Mouse (Mus musculus): ENCODE results near the gene Ints3. TPM values are rescaled to one million over a fixed set of nuclear protein-coding genes. Genes with fewer than 3 reads are reported as not detected.

Gene Ints3
- total and polyA plus RNA-seq, 3 experiments: 15.2 to 26.3 (median 22.9) TPM

GRCm38 (mm10) chr3:90461935-90462334 is 28.5 kb upstream of the Ints3 start:
- no peaks in the 10 kb centered on the region for H3K36me3 ChIP-seq (ENCODE audit: control insufficient read depth, insufficient read depth, low read length)
- intact Hi-C loops (cut with DNase I): loop anchor here (10.0 kb wide), 1 partner anchor 167 kb away; the partner anchor contains the start of gene Gatad2b
- WGBS: 66% methylated on average over 3 of the region's 3 CpGs
- H3K9ac ChIP-seq (ENCODE audit: low read depth, low read length): no peak overlapping the region
- H3K27me3 ChIP-seq (ENCODE audit: control insufficient read depth, insufficient read depth, low read length): peaks cover 4% of the 10 kb centered on the region
- no peak for TF ChIP-seq EP300 (IDR thresholded peaks at IDR 0.05; ENCODE audit: insufficient read depth, low read depth, low read length)
- TF ChIP-seq POLR2A (IDR thresholded peaks at IDR 0.05; ENCODE audit: insufficient read depth, low read depth, low read length): no peak
- no peak for TF ChIP-seq CTCF (IDR thresholded peaks at IDR 0.05)
- H3K79me2 ChIP-seq (replicated peaks; ENCODE audit: control insufficient read depth, insufficient read depth, low read length): no peaks in the 10 kb centered on the region; the same call in 1 of the 2 replicates
- peaks cover 3% of the 10 kb centered on the region for H3K4me1 ChIP-seq (ENCODE audit: control insufficient read depth, insufficient read depth, low read length)
- no peak overlapping the region for H3K4me3 ChIP-seq
- no peak for DNase-seq
- no peak overlapping the region for H3K27ac ChIP-seq

GRCm38 (mm10) chr3:90460315-90460714 is 26.9 kb upstream of the Ints3 start:
- intact Hi-C loops (cut with DNase I): loop anchor here (10.0 kb wide), 1 partner anchor 166 kb away; the partner anchor contains the start of gene Gatad2b
- Histone ChIP-seq H3K27me3 (ENCODE audit: control insufficient read depth, insufficient read depth, low read length) (peaks cover 3% of the 10 kb centered on the region), H3K36me3 (ENCODE audit: control insufficient read depth, insufficient read depth, low read length) (no peaks in the 10 kb centered on the region), H3K9ac (ENCODE audit: low read depth, low read length) (no peak overlapping the region), H3K27ac (peak overlapping the region; percentile 17; the same call in 1 of the 2 replicates), H3K4me3 (no peak overlapping the region), H3K79me2 (replicated peaks; ENCODE audit: control insufficient read depth, insufficient read depth, low read length) (no peaks in the 10 kb centered on the region; the same call in 1 of the 2 replicates), H3K4me1 (ENCODE audit: control insufficient read depth, insufficient read depth, low read length) (peaks cover 3% of the 10 kb centered on the region)
- no peak for DNase-seq
- TF ChIP-seq CTCF (IDR thresholded peaks at IDR 0.05) (no peak), EP300 (IDR thresholded peaks at IDR 0.05; ENCODE audit: insufficient read depth, low read depth, low read length) (no peak), POLR2A (IDR thresholded peaks at IDR 0.05; ENCODE audit: insufficient read depth, low read depth, low read length) (no peak)
- 51% methylated on average over 5 of the region's 5 CpGs for WGBS

- Histone ChIP-seq H3K4me3 (no peak overlapping the region), H3K27me3 (ENCODE audit: control insufficient read depth, insufficient read depth, low read length) (no peaks in the 10 kb centered on the region), H3K36me3 (ENCODE audit: control insufficient read depth, insufficient read depth, low read length) (no peaks in the 10 kb centered on the region), H3K79me2 (replicated peaks; ENCODE audit: control insufficient read depth, insufficient read depth, low read length) (no peaks in the 10 kb centered on the region), H3K27ac (peak overlapping the region; percentile 12), H3K4me1 (ENCODE audit: control insufficient read depth, insufficient read depth, low read length) (peaks cover 3% of the 10 kb centered on the region), H3K9ac (ENCODE audit: low read depth, low read length) (no peak overlapping the region)
- intact Hi-C loops (cut with DNase I): loop anchor here (10.0 kb wide), 1 partner anchor 165 kb away; the partner anchor contains the start of gene Gatad2b
- no peak for TF ChIP-seq EP300 (IDR thresholded peaks at IDR 0.05; ENCODE audit: insufficient read depth, low read depth, low read length)
- TF ChIP-seq POLR2A (IDR thresholded peaks at IDR 0.05; ENCODE audit: insufficient read depth, low read depth, low read length): no peak
- TF ChIP-seq CTCF (IDR thresholded peaks at IDR 0.05): no peak
- DNase-seq: no peak
- WGBS: 76% methylated on average over 9 of the region's 9 CpGs
Measured at GRCm38 (mm10) chr3:90459727-90460126, 26.3 kb upstream of the Ints3 start.

GRCm38 (mm10) chr3:90454931-90455330 is 21.5 kb upstream of the Ints3 start:
- Histone ChIP-seq H3K36me3 (ENCODE audit: control insufficient read depth, insufficient read depth, low read length) (no peaks in the 10 kb centered on the region), H3K27ac (no peak overlapping the region), H3K4me1 (ENCODE audit: control insufficient read depth, insufficient read depth, low read length) (peaks cover 7% of the 10 kb centered on the region), H3K27me3 (ENCODE audit: control insufficient read depth, insufficient read depth, low read length) (no peaks in the 10 kb centered on the region), H3K79me2 (replicated peaks; ENCODE audit: control insufficient read depth, insufficient read depth, low read length) (no peaks in the 10 kb centered on the region), H3K4me3 (no peak overlapping the region), H3K9ac (ENCODE audit: low read depth, low read length) (no peak overlapping the region)
- TF ChIP-seq CTCF (IDR thresholded peaks at IDR 0.05) (no peak), EP300 (IDR thresholded peaks at IDR 0.05; ENCODE audit: insufficient read depth, low read depth, low read length) (no peak), POLR2A (IDR thresholded peaks at IDR 0.05; ENCODE audit: insufficient read depth, low read depth, low read length) (no peak)
- intact Hi-C loops (cut with DNase I): no loop called here
- DNase-seq: no peak
- 97% methylated on average over 14 of the region's 14 CpGs for WGBS

GRCm38 (mm10) chr3:90451396-90452095 is 18.1 kb upstream of the Ints3 start:
- Histone ChIP-seq H3K79me2 (replicated peaks; ENCODE audit: control insufficient read depth, insufficient read depth, low read length) (no peaks in the 10 kb centered on the region), H3K4me1 (ENCODE audit: control insufficient read depth, insufficient read depth, low read length) (peaks cover 13% of the 10 kb centered on the region), H3K27me3 (ENCODE audit: control insufficient read depth, insufficient read depth, low read length) (no peaks in the 10 kb centered on the region), H3K27ac (no peak overlapping the region; the same call in 1 of the 2 replicates), H3K9ac (ENCODE audit: low read depth, low read length) (no peak overlapping the region), H3K36me3 (ENCODE audit: control insufficient read depth, insufficient read depth, low read length) (no peaks in the 10 kb centered on the region), H3K4me3 (no peak overlapping the region)
- WGBS: 33% methylated on average over 10 of the region's 10 CpGs
- intact Hi-C loops (cut with DNase I): no loop called here
- no peak for TF ChIP-seq EP300 (IDR thresholded peaks at IDR 0.05; ENCODE audit: insufficient read depth, low read depth, low read length)
- no peak for TF ChIP-seq CTCF (IDR thresholded peaks at IDR 0.05)
- no peak for TF ChIP-seq POLR2A (IDR thresholded peaks at IDR 0.05; ENCODE audit: insufficient read depth, low read depth, low read length)
- DNase-seq: no peak

GRCm38 (mm10) chr3:90450874-90451273 is 17.5 kb upstream of the Ints3 start:
- Histone ChIP-seq H3K4me1 (ENCODE audit: control insufficient read depth, insufficient read depth, low read length) (peaks cover 13% of the 10 kb centered on the region), H3K4me3 (no peak overlapping the region), H3K27ac (no peak overlapping the region), H3K27me3 (ENCODE audit: control insufficient read depth, insufficient read depth, low read length) (no peaks in the 10 kb centered on the region), H3K36me3 (ENCODE audit: control insufficient read depth, insufficient read depth, low read length) (no peaks in the 10 kb centered on the region; the same call in 1 of the 2 replicates), H3K9ac (ENCODE audit: low read depth, low read length) (no peak overlapping the region; the same call in 1 of the 2 replicates), H3K79me2 (replicated peaks; ENCODE audit: control insufficient read depth, insufficient read depth, low read length) (no peaks in the 10 kb centered on the region)
- intact Hi-C loops (cut with DNase I): no loop called here
- TF ChIP-seq POLR2A (IDR thresholded peaks at IDR 0.05; ENCODE audit: insufficient read depth, low read depth, low read length) (no peak), EP300 (IDR thresholded peaks at IDR 0.05; ENCODE audit: insufficient read depth, low read depth, low read length) (no peak), CTCF (IDR thresholded peaks at IDR 0.05) (no peak)
- no peak for DNase-seq
- 34% methylated on average over 12 of the region's 12 CpGs for WGBS
